Mouse (Mus musculus): ENCODE results near the gene Abhd17c.
"Not testable (repeated sequence)": the region's sequence is repeated elsewhere in the genome, so short reads cannot be mapped to it uniquely, and the experiment has no call there.

Gene Abhd17c

GRCm38 (mm10) chr7:84152821-84153220 is 1.1 kb upstream of the Abhd17c start:
- no peak for DNase-seq (ENCODE audit: low spot score in 2 of 2)

DNA sequence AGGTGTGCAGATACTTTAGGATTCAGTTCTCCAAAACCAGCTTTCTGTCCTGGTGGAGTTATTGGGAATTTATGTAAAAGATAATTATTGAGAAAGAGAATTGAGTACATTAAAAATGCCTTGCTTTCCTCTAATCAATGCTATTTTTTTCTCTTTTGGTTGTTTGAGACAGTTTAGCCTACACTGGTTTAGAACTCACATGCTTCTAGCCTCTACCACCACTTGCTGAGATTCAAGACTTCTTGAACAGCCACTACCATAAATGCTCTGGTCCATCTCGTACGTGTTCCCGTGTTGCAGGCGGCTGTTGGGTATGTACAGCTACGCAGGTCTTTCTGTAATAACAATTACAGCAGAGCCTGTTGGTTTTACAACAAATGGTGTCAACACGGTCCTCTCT is 681 bp upstream of the Abhd17c start:
- no peak for DNase-seq (ENCODE audit: low spot score in 2 of 2)

- DNase-seq (ENCODE audit: low spot score in 2 of 2) = peak; percentile 86 to 91
Measured at GRCm38 (mm10) chr7:84151960-84152334, 254 bp upstream of the Abhd17c start.

GRCm38 (mm10) chr7:84150361-84151000 is 1.2 kb downstream of the Abhd17c start:
- DNase-seq (ENCODE audit: low spot score in 2 of 2) = no peak

DNA sequence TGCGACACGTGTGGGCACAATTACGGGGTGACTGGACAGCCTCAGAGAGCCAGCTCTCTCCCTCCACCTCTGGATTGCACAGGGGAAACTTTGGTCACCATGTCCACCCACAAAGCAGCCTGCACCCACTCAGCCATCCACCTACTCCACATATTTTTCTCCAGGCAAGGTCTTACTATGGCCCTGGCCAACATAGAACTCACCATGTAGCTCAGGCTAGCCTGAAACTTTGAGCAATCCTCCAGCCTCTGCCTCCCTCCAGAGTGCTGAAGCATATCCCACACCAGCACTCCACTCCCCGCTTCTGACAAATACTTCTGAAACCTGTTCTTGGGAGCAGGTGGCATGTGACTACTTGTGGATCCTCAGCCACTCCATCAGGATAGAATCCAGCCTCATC is 1.9 kb downstream of the Abhd17c start:
- no peak for DNase-seq (ENCODE audit: low spot score in 2 of 2)

DNA sequence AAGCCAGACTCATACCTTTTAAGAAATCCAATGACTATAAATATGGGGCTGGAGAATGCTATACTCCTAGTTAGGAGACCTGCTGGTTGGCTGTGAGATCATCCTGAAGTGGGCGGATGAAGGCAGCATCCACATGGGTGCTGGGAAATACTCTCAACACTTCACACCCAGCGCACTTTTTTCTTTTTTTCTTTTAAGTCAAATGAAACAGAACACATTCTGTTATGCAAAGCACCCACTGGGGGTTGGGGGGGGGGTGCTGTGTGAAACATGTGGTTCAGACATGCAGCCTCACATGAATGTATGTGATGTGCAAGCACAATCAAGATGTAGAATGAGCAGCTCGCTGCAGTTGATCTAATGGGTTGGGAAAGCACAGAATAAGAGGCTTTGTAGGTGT is 2.8 kb downstream of the Abhd17c start:
- DNase-seq (ENCODE audit: low spot score in 2 of 2) = peak; percentile 14 to 35

DNA sequence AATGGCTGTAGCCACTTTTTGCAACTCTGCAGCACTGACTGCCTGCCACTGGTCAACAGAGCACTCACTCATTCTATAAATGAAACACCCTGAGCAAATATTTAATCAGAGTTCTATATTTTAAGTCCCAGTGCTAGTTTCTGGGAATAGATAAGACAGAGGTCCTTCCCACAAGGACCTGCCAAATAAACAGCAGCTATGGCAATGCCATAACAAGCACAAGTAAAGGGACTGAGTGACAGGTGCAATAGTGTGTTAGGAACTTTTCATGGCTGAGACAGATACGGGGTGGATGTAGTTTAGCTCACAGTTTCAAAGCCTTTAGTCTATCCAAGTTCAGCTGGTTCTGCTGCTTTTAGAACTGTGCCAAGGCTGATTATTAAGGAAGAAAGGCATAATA is 3.9 kb downstream of the Abhd17c start:
- DNase-seq (ENCODE audit: low spot score in 2 of 2) = no peak

GRCm38 (mm10) chr7:84145633-84146032 is 6.1 kb downstream of the Abhd17c start:
- DNase-seq (ENCODE audit: low spot score in 2 of 2) = no peak

GRCm38 (mm10) chr7:84142736-84143473 is 8.8 kb downstream of the Abhd17c start:
- no peak for DNase-seq (ENCODE audit: low spot score in 2 of 2)

DNA sequence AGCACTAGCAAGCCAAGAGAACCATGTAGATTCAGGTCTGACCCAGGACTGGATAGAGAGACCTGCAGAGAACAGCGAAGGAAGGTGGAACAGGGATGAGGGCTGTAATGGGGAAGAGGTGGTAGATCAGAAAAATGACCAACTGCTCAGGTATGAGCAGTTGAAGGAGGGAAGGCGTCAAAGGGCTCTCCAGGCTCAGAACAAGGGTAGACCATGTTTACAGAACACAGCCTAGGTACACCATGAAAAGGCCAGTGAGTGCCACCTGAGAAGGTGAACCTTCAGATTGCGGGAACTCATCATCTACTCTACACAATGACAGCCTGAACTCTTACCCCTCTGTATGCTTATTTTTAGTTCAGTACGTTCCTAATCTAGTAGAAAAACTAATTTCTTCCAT is 9.5 kb downstream of the Abhd17c start:
- no peak for DNase-seq (ENCODE audit: low spot score in 2 of 2)

DNA sequence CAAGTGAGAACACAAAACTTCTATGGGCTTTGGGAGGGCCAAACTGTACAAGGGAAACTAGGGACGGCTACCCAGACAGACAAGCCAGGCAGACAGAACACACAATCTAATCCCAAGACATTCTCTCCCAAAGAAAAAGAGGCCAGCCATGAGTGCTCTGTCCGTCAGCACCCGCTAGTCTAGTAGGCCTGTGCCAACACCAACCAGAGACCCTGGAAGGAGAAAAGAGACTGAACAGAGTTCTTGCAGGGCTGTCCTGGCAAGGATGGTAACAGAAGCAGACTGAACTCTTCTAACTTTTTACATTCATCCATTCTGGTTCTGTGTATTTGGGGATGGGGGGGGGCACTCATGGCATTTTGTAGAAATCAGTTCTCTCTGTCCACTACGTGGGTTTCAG is 12.1 kb downstream of the Abhd17c start:
- DNase-seq (ENCODE audit: low spot score in 2 of 2) = no peak

GRCm38 (mm10) chr7:84138731-84139130 is 13.0 kb downstream of the Abhd17c start:
- DNase-seq (ENCODE audit: low spot score in 2 of 2) = no peak

GRCm38 (mm10) chr7:84137779-84138178 is 13.9 kb downstream of the Abhd17c start:
- DNase-seq (ENCODE audit: low spot score in 2 of 2) = peak; percentile 37 to 53

- DNase-seq (ENCODE audit: low spot score in 2 of 2) = no peak
Measured at GRCm38 (mm10) chr7:84135799-84136700, 15.6 kb downstream of the Abhd17c start.

GRCm38 (mm10) chr7:84132704-84133103 is 19.0 kb downstream of the Abhd17c start:
- no peak for DNase-seq (ENCODE audit: low spot score in 2 of 2)

- no peak for DNase-seq (ENCODE audit: low spot score in 2 of 2)
Measured at GRCm38 (mm10) chr7:84131736-84132135, 20.0 kb downstream of the Abhd17c start.

- peak in 1 of 2 experiments; percentile 26 for DNase-seq (ENCODE audit: low spot score in 2 of 2)
Measured at GRCm38 (mm10) chr7:84128661-84129060, 23.0 kb downstream of the Abhd17c start.

- no peak for DNase-seq (ENCODE audit: low spot score in 2 of 2)
Measured at GRCm38 (mm10) chr7:84125730-84126129, 26.0 kb downstream of the Abhd17c start.

DNA sequence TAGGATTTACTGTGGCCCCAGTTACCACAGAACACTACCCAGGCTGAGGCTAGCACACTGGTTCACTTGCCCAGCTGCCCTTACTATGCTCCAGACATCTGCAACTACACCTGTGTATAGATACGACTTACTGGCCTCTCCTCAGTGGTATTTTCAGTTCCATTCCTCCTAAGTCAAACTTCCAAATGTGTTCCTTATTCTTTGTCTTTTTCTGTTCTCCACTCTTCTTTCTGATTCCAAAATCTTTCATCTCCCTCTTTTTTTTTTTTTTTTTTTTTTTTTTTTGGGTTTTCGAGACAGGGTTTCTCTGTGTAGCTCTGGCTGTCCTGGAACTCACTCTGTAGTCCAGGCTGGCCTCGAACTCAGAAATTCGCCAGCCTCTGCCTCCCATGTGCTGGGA is 28.0 kb downstream of the Abhd17c start:
- not testable (repeated sequence) for DNase-seq (ENCODE audit: low spot score in 2 of 2)

DNA sequence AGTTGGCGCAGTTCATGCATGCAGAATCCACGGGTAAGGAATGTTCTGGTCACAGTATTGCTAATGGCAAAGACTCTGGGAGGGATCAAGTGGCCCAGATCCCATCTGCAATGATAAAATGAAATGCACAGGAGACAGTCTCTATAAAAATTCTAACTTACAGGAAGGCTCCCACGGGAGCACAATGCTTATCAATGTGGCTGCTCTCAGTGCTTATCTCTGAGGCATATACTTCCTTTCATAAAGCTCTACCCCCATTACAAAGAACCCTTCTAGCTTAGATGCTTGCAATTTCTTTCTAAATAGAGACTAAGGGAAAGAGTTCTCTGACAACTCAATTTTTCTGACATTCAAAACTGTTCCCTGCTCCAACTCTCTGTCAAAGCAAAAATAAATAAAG is 29.9 kb downstream of the Abhd17c start:
- no peak for DNase-seq (ENCODE audit: low spot score in 2 of 2)

GRCm38 (mm10) chr7:84120142-84120760 is 31.4 kb downstream of the Abhd17c start:
- no peak for DNase-seq (ENCODE audit: low spot score in 2 of 2)

Data from right cerebral cortex, adult 2 months (tissue).